Mouse (Mus musculus): Measurements from ENCODE around the gene Sh3bp5l.

DNA sequence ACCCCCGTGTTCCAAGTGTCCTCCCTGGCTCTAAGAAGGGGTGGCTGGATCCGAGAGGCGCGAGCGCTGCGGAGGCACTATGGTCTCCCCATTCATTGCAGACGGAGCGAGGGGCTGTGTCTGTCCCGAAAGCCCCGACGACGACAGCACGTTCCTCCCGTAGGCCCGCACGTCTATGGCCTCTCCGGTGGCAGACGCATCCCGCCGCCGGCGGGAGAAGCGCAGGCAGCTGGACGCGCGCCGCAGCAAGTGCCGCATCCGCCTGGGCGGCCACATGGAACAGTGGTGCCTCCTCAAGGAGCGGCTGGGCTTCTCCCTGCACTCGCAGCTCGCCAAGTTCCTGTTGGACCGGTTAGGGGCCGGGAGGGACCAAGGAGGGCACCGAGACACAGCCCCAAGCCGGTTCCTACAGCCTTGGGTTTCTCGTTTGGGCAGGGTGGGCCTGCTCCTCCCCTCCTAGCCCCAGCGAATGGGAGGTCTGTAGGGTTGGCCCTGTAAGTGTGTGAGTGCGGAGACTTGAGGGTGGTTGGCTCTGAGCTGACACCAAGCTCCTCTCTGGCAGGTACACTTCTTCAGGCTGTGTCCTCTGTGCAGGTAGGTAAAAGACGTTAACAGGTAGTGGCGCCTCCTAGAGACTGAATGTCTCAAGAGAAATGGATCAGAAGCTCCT is 23.0 kb upstream of the Sh3bp5l start:
- TF ChIP-seq EP300 (IDR thresholded peaks at IDR 0.05; ENCODE audit: insufficient read depth, low read depth, low read length) (no peak), POLR2A (IDR thresholded peaks at IDR 0.05; ENCODE audit: insufficient read depth, low read depth, low read length) (no peak)

Data from heart, adult 2 months (tissue).